Mouse (Mus musculus): ENCODE results near the gene Tomm34.
"Not testable (repeated sequence)": the region's sequence is repeated elsewhere in the genome, so short reads cannot be mapped to it uniquely, and the experiment has no call there.

Tomm34 gene

DNA sequence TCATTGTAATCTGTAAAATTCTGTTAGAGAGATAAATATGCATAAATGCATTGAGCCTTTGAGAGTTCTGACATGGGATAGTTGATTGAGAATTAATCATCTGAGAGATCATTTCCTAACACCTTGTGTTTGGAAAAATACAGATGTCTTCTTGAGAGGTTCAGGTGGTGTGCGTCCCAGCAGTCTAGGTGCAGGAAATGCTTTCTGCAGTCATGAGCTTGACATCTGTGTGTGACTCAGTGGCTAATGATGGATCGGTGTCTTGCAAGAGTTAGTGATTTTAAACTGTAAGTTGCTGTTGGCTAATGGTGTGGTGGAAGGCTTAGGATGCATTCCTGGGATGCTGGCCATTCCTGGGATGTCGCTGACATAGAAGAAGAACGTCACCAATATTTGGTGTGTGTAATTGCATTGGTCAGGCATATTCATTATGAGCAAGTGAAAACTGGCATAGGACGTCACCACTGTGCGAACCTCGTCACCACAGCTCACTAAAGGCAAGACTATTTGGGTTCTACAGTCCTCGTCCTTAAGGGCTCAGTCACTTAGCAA is 6.0 kb upstream of the Tomm34 start:
- DNase-seq (ENCODE audit: low spot score): no peak

DNA sequence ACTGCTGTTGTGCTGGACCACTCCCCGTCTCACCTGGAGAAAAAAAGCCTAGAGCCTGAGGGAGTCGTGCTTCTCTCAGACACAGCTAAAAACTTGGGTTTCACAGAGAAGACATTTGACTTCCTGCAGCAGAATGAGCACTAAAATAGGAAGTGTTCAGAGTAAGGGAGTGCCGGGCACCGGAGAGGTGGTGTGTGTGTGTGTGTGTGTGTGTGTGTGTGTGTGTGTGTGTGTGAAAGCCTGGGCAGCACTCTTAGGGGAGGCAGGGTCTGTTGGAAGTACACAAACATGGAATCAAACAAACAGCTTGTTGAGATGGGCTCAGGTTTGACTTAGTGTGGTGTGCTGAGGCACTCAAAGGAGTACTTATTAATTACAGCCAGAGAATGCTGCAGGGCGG is 4.1 kb upstream of the Tomm34 start:
- no peak for DNase-seq (ENCODE audit: low spot score)

DNA sequence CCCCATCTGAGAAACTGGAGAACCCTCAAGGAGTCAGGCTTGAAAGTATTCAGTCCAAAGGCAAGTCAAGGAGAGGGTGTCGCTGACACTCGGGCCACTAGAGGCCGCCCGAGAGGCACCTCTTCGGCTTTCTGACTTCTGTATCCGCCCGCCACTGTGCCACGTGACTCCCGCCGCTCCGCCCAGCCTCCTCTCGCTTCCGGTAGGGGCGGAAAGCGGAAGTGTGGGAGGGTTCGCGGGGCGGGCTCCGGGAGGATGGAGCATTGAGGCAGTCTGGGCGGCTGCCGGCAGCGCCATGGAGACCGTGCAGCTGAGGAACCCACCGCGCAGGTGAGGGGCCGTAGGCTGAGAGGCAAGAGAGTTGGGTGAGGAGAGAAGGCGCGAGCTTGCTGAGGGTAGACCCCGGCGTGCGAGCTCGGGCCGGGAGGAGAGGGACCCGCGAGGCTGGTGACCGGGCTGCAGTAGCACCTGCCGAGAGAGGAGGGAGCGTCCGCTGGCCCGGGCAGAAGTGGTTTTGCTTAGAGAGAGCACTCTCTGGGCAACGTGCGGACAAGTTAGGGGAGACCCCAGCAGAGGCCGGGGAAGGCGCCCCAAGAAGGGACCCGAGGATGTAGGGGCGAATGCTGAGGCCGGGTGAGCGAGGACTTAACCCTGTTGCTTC is 3.1 kb upstream of the Tomm34 start:
- peak; percentile 99 for DNase-seq (ENCODE audit: low spot score)

DNA sequence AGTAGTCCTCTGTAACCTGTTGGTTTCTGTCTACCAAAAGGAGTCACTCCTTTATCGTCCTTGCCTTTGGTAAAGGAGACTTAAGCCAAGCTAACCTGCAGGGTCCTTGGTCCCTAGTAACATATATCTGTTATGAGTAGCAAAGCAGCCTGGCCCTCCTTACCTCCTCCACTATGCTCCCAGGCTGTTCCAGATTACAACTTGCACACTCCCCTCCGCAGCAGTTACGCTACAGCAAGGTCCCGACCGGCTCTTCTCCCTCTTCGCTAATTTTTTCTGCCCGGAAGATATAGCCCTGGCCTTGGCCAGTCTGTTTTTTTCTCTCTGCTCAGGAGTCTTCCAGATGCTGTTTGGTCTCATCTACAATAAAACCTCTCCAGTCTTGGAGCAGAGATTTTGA is 2.2 kb upstream of the Tomm34 start:
- no peak for DNase-seq (ENCODE audit: low spot score)

DNA sequence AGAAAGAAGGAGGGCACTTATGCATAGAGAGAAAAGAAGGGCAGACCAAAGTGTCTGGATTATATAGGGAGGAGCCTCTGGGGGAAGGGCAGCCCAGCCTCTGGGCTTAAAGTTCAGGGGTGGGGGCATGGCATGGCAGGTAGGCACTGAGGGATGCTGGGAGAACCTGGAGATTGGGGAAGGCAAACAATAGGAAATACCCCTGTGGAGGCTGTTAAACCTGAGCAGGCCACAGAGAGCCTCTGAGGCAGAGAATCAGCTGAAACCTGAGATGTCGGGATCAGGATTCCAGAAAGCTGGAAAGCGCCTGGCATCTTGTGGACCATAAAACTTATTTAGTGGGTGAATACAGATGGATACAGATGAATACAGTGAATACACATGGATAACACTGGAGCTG is 1.1 kb upstream of the Tomm34 start:
- no peak for DNase-seq (ENCODE audit: low spot score)

DNA sequence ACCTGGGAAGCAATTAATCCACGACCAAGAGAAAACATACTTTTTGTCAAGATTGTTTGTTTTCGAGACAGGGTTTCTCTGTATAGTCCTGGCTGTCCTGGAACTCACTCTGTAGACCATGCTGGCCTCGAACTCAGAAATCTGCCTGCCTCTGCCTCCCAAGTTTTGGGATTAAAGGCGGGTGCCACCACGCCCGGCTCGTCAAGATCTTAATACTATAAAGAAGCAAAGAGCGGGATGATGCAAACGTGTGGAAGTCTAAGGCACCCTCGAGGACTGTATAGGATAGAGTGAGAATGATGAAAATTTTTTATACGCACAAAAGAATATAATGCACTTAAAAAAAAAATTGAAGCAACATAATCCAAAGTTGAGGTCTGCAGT is 460 bp upstream of the Tomm34 start:
- DNase-seq (ENCODE audit: low spot score): not testable (repeated sequence)

DNA sequence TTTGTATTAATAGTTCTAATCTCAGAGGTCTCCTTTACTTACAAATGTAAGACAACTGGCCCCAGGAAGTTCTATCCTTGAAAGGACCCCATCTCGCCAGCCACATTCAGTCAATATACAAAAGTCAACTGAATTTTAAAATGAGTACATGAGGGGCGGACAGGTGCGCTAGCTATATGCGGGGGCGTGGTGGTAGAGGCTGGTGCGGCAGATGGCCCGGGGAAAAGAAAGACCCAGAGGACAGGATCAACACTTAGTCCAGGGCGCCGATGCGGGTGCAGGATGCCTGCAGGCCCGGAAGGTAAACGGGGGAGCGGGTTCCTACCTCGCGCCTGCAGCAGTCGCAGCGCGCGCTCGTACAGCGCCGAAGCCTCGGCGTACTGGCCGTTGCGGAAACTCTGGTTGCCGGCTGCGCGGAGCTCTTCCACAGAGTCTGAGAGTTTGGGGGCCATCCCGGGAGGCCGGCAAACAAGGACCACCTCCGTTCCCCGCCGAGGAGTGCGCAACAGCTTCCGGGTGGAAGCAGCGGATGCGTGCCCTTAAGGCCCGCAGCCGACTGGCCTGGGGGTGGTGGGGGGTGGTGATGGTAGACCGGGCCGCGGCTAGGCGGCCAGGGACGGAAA is 716 bp downstream of the Tomm34 start, which contains the start of gene Stk4:
Gene Stk4, plus strand, starts transcription at position 181 of the 623 bp plus-strand sequence.
- DNase-seq (ENCODE audit: low spot score): no peak

DNA sequence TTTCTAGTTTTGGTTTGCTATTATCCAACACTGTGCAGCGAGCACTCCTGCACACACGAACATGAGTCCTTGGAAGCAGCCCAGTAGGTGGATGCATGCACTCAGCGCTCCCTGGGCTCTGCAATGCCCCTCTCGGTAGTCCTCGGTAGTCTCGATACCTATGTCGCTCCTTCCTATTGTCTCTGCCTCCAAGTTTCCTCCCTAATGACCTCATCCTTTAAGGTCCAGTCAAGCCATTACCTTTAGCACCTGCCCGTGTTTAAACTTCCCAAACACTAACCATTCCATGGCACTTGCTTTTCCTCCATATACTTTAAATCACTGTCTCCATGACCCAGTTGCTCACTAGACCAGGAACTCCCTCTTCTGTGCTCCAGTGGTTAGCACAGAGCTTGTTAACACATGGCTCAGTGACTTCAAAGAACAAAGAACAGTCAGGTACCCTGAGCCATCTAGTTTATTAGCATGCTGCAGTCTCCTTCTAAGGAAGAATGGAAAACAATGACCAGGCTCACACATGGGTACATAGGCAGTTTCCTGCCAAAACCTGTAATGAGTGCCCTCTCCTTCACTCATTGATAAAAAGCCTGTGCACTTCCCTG is 11.2 kb downstream of the Tomm34 start:
- no peak for DNase-seq (ENCODE audit: low spot score)

DNA sequence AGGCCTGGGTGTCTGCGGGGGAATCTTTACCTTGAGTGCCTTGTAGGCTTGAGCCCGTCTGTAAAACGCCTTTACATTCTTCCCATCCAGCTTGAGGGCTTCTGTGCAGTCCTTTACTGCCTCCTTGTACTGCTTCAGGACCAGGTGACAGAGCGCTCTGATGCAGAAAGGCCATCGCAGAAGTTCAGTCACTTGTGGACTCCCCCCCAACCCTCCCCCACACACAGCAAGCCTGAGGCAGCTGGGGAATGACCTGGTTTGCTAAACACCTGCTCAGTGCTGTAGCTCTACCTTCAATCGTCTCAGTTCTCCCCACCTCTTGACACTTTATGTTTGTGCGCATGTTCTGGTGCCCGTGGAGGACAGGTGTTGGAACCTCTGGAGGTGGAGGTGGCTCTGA is 16.3 kb downstream of the Tomm34 start:
- no peak for DNase-seq (ENCODE audit: low spot score)

DNA sequence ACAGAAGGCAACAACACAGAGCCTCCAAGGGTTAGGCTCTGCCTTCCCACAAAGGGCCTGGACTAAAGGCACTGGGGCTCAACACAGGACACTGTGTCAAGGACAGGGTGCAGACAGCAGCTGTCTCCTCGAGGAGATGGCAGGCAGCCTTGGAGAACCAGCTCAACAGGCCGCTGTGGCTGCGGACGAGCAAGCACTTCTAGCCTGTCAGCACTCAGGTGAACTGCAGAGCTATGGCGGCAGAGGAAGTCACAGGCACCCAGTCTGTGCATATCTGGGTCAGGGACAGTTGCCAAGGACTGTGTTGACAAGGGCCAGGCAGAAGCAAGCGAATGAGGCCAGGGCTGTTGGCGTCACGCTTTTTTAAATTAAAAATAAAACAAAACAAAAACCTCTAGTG is 17.2 kb downstream of the Tomm34 start:
- peak; percentile 54 for DNase-seq (ENCODE audit: low spot score)

DNA sequence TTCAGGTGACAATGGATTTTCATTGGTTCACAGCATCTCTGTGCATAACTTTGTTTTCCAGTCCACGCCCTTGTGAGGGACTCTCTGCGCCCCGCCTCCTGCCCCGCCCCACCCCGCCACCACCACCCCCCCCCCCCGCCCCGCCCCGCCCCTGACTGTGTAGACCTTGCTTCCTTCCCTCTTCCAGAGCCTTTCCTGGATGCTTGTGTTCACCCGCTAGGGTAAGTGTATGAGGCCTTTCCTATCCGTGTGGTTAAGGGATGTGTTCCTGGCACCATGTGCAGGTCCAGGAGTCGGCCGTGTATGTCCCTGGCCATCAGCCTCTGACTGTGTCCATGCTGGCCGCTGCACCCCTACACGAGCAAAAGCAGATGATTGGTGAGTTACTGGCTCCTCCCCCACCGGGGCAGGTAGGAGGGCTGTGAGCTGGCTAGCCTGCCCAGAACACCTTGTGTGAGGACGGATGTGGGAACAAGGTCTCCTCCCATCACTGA is 23.7 kb downstream of the Tomm34 start:
- DNase-seq (ENCODE audit: low spot score): no peak

DNA sequence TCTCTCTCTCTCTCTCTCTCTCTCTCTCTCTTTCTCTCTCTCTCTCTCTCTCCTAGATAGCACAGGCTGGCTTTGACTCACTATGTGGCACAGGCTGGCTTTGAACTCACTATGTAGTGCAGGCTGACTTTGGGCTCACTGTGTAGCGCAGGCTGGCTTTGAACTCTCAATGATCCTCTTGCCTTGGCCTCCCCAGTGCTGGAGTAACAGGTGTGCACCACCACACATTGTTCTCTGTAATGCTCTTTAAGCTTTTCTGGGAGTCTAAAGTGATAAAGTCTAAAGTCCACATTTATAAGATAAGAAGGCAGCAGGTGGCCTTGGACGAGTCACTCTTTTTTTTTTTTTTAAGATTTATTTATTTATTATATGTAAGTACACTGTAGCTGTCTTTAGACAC is 29.4 kb downstream of the Tomm34 start:
- DNase-seq (ENCODE audit: low spot score): no peak

DNA sequence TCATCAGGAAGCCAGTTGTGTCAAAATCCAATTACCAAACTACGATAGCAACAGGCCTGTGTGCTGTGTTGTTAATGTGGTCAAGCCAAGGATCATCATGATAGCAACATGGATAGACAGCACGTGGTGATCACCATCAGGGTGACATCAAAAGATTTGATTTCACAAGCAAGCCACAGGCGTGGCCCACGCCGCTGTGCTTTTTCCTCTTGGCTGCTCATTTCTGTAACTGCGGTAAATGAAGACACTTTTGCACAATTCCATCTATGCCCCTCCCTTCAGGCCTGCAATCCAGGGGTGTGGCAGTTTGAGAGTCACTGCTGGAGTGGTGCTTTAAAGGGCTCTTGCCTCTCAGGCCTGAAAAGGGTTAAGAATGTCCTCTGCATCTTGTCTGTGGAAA is 30.0 kb downstream of the Tomm34 start:
- peak; percentile 45 for DNase-seq (ENCODE audit: low spot score)

DNA sequence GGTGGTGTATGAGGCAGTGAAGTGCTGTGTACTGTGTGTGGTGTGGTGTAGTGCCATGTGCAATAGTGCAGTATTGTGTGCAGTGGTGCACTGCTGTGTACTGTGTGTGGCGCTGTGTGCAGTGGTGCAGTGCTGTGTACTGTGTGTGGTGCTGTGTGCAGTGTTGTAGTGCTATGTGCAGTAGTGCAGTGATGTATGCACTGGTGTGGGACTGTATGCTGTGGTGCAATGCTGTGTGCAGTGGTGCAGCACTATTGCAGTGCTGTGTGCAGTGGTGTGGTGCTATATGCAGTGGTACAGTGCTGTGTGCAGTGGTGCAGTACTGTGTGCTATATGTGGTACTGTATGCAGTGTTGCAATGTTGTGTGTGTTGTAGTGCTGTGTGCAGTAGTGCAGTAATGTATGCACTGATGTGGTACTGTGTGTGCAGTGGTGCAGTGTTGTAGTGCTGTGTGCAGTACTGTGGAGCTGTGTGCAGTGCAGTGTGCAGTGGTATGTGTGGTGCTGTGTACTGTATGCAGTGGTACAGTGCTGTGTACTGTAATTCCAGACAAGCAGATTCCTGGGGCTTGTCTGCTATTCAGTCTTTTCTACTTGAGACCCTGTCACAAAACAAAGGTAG is 32.5 kb downstream of the Tomm34 start:
- no peak for DNase-seq (ENCODE audit: low spot score)

DNA sequence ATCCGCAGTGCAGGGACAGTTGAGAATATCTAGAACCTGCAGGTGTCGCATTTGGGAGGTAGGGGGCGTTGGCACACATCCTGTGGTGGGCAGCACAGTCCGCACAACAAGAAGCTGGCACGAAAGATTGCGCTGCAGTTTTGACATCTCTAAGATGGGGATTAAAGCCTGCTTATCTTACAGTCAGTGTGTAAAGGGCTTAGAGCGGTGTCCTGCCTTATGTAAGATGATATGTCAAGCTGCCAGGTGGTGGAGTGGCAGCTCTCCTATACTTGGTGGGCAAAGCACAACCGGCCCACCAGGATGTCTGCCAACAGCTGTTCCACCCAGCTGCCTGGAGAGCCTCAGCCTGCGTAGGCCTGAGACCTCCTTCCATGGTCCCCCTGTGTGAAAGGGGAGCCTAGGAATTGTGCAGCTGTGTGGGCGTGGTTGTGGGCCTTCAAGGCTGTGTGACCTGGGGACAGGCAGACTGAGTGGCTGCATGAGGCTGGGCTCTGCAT is 34.4 kb downstream of the Tomm34 start:
- no peak for DNase-seq (ENCODE audit: low spot score)

DNA sequence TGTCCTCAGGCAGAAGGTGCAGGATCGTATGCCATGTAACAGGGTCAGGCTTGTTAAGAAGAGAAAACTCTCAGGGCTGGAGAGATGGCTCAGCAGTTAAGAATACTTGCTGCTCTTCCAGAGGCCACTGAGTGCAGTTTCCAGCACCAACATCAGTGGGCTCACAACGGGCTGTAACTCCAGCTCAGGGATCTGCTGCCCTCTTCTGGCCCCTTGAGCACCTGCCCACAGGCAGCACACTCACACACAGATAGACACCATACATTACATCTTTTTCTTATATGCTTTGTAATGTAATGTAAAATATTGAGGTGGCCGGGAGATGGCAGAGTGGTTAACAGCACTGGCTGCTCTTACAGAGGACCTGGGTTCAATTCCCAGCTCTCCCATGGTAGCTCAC is 38.0 kb downstream of the Tomm34 start:
- no peak for DNase-seq (ENCODE audit: low spot score)

DNA sequence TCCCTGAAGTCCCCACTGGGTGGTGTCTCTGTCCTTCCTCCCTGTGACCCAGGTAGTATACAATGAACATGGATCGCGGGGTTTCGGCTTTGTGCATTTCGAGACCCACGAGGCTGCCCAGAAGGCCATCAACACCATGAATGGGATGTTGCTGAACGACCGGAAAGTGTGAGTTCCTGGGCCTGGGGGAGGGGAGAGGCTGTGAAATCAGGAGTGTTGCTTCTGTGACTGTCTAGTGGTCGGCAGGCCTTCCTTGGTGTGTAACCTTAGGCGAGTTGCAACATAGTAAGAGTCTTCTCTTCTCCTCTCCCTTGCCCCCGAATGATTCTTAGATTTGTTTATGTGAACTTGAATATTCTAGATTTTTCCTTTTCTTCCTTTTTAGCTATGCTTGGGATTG is 39.8 kb downstream of the Tomm34 start:
- no peak for DNase-seq (ENCODE audit: low spot score)

DNA sequence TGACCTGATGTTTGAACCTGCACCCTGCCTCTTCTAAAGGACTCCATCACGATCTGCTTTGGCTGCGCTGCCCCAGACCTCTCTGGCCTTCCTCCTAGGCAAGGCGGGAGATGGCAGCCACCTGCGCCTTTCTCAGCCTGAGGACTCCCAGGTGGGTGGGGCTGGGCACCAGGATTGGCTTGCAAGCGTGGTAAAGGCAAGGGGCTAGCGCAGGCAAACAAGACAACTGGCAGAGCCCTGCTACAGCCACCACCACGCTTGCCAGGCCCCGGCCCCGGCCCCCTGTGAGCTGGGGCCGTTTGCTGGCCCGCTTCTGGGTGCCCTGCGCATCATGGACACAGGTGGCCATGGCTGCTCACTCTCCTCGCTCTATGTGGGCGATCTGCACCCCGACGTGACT is 45.8 kb downstream of the Tomm34 start, which contains the start of gene Pabpc1l:
Gene Pabpc1l, plus strand, starts transcription at position 301 of the 400 bp plus-strand sequence.
- DNase-seq (ENCODE audit: low spot score): no peak

DNA sequence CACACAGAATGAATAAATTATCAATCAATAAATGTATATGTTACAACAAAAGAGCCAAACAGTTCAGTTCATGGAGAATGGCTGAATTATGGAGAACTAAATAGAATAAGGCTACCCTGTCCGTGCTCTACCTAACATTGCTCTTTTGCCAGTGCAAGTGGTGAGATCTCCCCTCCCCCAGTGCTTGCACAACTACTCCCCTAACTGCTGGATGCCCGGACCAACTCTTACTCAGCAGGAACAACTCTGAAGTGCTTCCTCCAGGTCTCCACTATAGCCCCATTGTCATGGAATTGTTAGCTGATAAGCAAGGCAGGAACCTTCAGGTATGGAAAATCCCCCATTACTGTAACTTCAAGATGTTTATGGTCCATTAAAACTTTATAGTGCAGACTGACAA is 48.9 kb downstream of the Tomm34 start:
- DNase-seq (ENCODE audit: low spot score): peak; percentile 20

DNA sequence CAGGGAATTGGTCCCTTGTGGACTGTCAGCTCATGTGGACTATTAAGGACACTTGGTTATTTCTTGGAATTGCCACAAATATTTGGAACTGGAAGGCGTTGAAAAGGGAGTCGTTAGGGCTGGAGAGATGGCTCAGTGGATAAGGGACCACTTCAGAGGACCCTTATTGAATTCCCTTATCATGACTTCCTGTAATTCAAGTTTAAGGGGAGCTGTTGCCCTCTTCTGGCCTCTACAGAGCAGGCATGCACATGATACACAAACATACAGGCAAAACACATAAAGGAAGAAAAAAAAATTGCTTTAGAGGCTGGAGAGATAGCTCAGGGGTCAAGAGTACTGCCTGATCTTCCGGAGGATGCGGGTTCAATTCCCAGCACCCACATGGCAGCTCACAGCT is 51.0 kb downstream of the Tomm34 start:
- no peak for DNase-seq (ENCODE audit: low spot score)

DNA sequence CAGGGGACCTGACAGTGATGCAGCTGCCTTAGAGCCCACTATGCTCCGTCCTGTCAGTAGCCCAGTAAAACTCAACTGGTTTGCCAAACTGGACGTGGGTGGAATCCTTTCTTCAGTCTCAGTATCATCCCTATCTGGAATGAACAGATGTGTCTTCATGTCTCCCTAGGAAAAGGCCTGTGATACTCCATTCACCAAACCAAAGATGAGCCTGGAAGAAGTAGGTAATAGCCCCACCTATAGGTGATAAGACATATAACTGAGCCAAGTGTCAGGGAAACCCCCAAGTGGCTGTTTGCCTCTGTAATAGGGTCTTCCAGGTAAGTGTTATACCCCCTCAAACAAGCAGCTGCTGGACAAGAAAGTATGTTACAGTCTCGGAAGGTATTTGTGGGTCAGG is 52.1 kb downstream of the Tomm34 start:
- DNase-seq (ENCODE audit: low spot score): peak; percentile 48

DNA sequence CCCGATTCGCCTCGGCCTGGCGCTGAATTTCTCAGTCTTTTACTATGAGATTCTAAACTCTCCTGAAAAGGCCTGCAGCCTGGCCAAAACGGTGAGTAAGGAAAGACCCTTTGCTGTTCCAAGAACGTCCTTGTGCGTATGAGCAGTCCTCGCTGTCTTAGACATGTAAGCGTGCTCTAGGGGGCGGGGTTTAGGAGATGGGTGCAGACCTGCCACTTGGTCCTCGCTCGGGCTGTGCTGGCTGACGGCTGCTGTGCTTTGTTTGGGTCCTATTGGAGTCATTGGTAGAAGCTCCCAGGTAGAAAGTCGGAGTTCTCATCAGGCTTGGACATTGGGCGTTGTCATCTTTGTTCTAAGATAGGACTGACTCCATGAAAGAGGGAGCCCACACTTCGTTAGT is 55.7 kb downstream of the Tomm34 start:
- no peak for DNase-seq (ENCODE audit: low spot score)

All from adipocyte (in vitro differentiated cells).